Mouse (Mus musculus): ENCODE measurements at regions not wholly inside any gene's neighbourhood (a gene's known extent, or its start where the extent isn't known, plus 50 kb on each side); places are given as distances from the start of the nearest gene placed in this dataset.

DNA sequence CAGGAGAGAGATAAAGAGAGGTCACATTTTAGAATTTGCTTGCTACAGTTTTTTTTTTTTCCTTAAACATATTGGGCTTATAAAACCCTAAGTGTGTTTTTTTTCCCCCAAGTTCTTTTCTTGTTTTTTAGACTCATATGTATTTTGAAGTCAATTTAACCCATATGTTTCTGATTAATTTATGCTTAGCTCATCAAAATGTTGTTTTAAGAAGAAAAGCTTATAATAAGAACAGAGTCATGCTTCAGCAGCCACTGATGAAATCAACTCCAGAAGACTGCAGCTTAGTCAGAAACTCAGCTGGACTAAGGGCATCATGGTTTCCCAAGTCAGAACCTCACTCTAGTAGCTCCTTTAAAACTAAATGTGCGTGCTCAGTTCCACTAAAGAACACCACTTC, 454.7 kb upstream of the Jag1 start:
- no peak overlapping the region for H3K4me3 ChIP-seq (ENCODE audit: low read depth, low read length)
- no peak overlapping the region for H3K4me2 ChIP-seq (ENCODE audit: low read depth)
- no peak overlapping the region for H3K9ac ChIP-seq
- no peaks in the 10 kb centered on the region for H3K9me3 ChIP-seq (ENCODE audit: low read length)
- H3K36me3 ChIP-seq (ENCODE audit: insufficient read depth): no peaks in the 10 kb centered on the region
- H3K4me1 ChIP-seq (ENCODE audit: insufficient read depth): no peaks in the 10 kb centered on the region
- TF ChIP-seq CTCF (IDR thresholded peaks at IDR 0.05; ENCODE audit: low read depth): no peak
- H3K27me3 ChIP-seq (ENCODE audit: insufficient read depth, low read length): no peaks in the 10 kb centered on the region
- no peak for ATAC-seq
- no peak overlapping the region for H3K27ac ChIP-seq (ENCODE audit: low read depth, low read length)
- no peak for DNase-seq
- WGBS: 93% methylated on average over 1 of the region's 1 CpGs

- Histone ChIP-seq H3K4me2 (ENCODE audit: low read depth) (no peak overlapping the region), H3K27ac (ENCODE audit: low read depth, low read length) (no peak overlapping the region), H3K9me3 (ENCODE audit: low read length) (no peaks in the 10 kb centered on the region), H3K9ac (no peak overlapping the region), H3K36me3 (ENCODE audit: insufficient read depth) (no peaks in the 10 kb centered on the region), H3K4me1 (ENCODE audit: insufficient read depth) (no peaks in the 10 kb centered on the region), H3K4me3 (ENCODE audit: low read depth, low read length) (no peak overlapping the region), H3K27me3 (ENCODE audit: insufficient read depth, low read length) (no peaks in the 10 kb centered on the region)
- TF ChIP-seq CTCF (IDR thresholded peaks at IDR 0.05; ENCODE audit: low read depth): no peak
- 90% methylated on average over 3 of the region's 3 CpGs for WGBS
- DNase-seq: no peak
- ATAC-seq: no peak
Measured at GRCm38 (mm10) chr2:137566619-137567018, 450.2 kb upstream of the Jag1 start.

GRCm38 (mm10) chr2:137564064-137564624, 447.7 kb upstream of the Jag1 start:
- Histone ChIP-seq H3K4me1 (ENCODE audit: insufficient read depth) (no peaks in the 10 kb centered on the region), H3K27ac (ENCODE audit: low read depth, low read length) (no peak overlapping the region), H3K9me3 (ENCODE audit: low read length) (no peaks in the 10 kb centered on the region), H3K4me2 (ENCODE audit: low read depth) (no peak overlapping the region), H3K9ac (no peak overlapping the region), H3K4me3 (ENCODE audit: low read depth, low read length) (no peak overlapping the region), H3K27me3 (ENCODE audit: insufficient read depth, low read length) (no peaks in the 10 kb centered on the region), H3K36me3 (ENCODE audit: insufficient read depth) (no peaks in the 10 kb centered on the region)
- no peak for TF ChIP-seq CTCF (IDR thresholded peaks at IDR 0.05; ENCODE audit: low read depth)
- WGBS: 79% methylated on average over 5 of the region's 5 CpGs
- no peak for ATAC-seq
- no peak for DNase-seq

DNA sequence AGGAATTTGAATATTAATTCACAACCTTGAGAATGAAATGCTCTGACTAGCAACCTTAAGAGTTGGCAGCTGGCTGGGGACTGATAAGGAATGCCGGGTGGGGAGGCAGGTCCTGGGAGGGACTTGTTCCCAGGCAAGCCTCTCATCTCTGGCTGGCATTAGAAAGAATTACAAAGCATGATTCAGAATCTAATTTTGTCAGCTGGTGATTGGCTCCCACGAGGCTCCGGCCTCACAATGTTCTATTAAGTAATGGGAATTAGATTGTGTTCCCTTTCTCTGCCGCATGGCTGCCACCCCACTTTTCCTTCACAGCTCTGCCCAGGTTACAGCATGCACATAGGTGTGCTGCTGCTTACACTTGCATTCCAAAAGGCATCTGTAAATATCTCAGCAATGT, 443.9 kb upstream of the Jag1 start:
- Histone ChIP-seq H3K4me2 (ENCODE audit: low read depth) (no peak overlapping the region), H3K9me3 (ENCODE audit: low read length) (no peaks in the 10 kb centered on the region), H3K27ac (ENCODE audit: low read depth, low read length) (no peak overlapping the region), H3K9ac (no peak overlapping the region), H3K27me3 (ENCODE audit: insufficient read depth, low read length) (no peaks in the 10 kb centered on the region), H3K4me1 (ENCODE audit: insufficient read depth) (no peaks in the 10 kb centered on the region), H3K4me3 (ENCODE audit: low read depth, low read length) (no peak overlapping the region), H3K36me3 (ENCODE audit: insufficient read depth) (no peaks in the 10 kb centered on the region)
- ATAC-seq (no peak), DNase-seq (no peak)
- TF ChIP-seq CTCF (IDR thresholded peaks at IDR 0.05; ENCODE audit: low read depth): no peak
- WGBS: 29% methylated on average over 4 of the region's 4 CpGs

DNA sequence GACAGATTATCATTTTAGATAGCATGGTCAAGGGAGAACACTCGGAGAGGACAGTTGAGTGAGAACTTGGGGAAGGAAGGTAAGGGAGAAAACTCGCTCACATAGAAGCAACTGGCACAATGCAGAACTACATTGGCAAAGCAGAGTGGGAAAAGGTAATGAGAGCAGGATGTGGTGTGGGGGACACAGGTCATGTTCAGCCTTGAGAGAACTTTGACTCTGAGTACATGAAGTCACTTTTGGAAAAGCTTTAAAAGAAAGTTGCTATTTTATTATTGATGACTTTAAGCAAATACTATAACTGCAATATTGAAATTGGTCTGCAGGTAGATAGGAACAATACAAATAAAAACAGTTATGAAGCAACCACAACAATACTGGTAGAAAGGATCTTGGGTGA, 437.4 kb upstream of the Jag1 start:
- Histone ChIP-seq H3K4me1 (ENCODE audit: insufficient read depth) (no peaks in the 10 kb centered on the region), H3K36me3 (ENCODE audit: insufficient read depth) (no peaks in the 10 kb centered on the region), H3K9me3 (ENCODE audit: low read length) (no peaks in the 10 kb centered on the region), H3K4me2 (ENCODE audit: low read depth) (no peak overlapping the region), H3K27me3 (ENCODE audit: insufficient read depth, low read length) (no peaks in the 10 kb centered on the region), H3K4me3 (ENCODE audit: low read depth, low read length) (no peak overlapping the region), H3K27ac (ENCODE audit: low read depth, low read length) (no peak overlapping the region), H3K9ac (no peak overlapping the region)
- ATAC-seq (no peak), DNase-seq (no peak)
- no peak for TF ChIP-seq CTCF (IDR thresholded peaks at IDR 0.05; ENCODE audit: low read depth)
- 95% methylated on average over 2 of the region's 2 CpGs for WGBS

DNA sequence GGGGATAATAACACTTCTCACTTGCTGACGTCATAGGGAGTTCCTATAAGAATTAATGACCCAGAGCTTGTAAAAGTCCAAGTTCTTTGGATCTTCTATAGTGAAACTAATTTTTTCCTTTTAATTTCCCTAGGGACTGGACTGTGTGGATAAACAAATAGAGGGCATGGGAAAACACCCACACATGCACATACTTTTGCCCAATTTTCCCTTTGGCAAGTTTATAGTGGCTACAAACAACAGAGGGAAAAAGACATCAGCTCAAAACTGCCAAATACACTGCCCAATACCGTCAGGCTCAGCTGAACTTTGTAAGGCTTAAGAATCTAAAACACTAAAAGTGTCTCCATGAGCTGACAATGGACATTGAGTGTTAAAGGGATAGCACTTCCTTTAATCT, 420.1 kb upstream of the Jag1 start:
- no peak overlapping the region for H3K4me2 ChIP-seq (ENCODE audit: low read depth)

DNA sequence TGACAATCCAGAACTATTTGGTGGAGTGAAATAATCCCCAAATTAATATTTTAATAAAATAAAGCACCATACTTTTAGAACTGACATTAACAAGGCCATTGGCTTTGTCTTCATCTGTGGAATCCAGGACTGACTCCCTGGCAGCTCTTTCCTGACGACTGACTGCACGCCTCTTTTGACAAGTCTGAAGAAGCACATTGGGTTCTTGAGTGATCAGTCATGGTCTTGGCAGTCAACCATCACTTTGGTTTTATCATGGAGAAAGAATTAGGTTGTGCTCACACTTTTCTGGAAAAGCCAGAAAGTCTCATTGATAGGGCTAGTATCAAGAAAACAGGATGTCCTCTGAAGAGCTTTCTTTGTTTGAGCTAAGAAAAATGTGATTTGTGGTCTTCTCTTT, 399.8 kb upstream of the Jag1 start:
- no peak for ATAC-seq
- TF ChIP-seq CTCF (IDR thresholded peaks at IDR 0.05; ENCODE audit: low read depth): no peak
- WGBS: 86% methylated on average over 2 of the region's 2 CpGs

More for the DNA sequence above, 420.1 kb upstream of the Jag1 start:
- TF ChIP-seq CTCF (IDR thresholded peaks at IDR 0.05; ENCODE audit: low read depth): no peak
- no peak for ATAC-seq
- Histone ChIP-seq H3K4me3 (ENCODE audit: low read depth, low read length) (no peak overlapping the region), H3K9ac (no peak overlapping the region), H3K9me3 (ENCODE audit: low read length) (no peaks in the 10 kb centered on the region), H3K36me3 (ENCODE audit: insufficient read depth) (no peaks in the 10 kb centered on the region), H3K4me1 (ENCODE audit: insufficient read depth) (no peaks in the 10 kb centered on the region), H3K27me3 (ENCODE audit: insufficient read depth, low read length) (no peaks in the 10 kb centered on the region), H3K27ac (ENCODE audit: low read depth, low read length) (no peak overlapping the region)
- DNase-seq: no peak
- 54% methylated on average over 2 of the region's 2 CpGs for WGBS

DNA sequence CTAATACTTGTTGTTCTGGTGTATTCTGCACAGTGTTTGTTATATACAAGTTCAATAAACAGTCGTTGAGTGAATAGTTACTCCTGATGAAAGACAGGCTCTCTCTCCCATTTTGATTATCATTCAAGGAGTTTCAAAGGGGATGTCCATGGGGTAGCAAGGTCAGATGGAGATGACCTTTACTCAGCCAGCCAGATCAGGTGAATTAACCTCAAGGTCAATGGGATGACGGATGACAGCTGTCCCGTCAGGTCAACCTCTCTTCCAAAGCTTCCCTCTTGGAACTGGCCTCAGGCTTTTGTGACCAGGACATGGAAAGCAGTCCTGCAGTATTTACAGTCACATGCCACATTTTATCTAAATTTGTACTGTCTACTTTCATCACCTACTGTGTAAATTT, 398.6 kb upstream of the Jag1 start:
- 80% methylated on average over 3 of the region's 3 CpGs for WGBS
- no peaks in the 10 kb centered on the region for H3K4me1 ChIP-seq (ENCODE audit: insufficient read depth)
- no peaks in the 10 kb centered on the region for H3K27me3 ChIP-seq (ENCODE audit: insufficient read depth, low read length)
- no peak overlapping the region for H3K4me3 ChIP-seq (ENCODE audit: low read depth, low read length)
- ATAC-seq (no peak), DNase-seq (no peak)
- TF ChIP-seq CTCF (IDR thresholded peaks at IDR 0.05; ENCODE audit: low read depth): no peak
- no peak overlapping the region for H3K27ac ChIP-seq (ENCODE audit: low read depth, low read length)
- no peaks in the 10 kb centered on the region for H3K9me3 ChIP-seq (ENCODE audit: low read length)
- H3K4me2 ChIP-seq (ENCODE audit: low read depth): no peak overlapping the region
- no peaks in the 10 kb centered on the region for H3K36me3 ChIP-seq (ENCODE audit: insufficient read depth)
- no peak overlapping the region for H3K9ac ChIP-seq

More for the DNA sequence above, 399.8 kb upstream of the Jag1 start:
- H3K27me3 ChIP-seq (ENCODE audit: insufficient read depth, low read length): no peaks in the 10 kb centered on the region
- no peak overlapping the region for H3K4me3 ChIP-seq (ENCODE audit: low read depth, low read length)
- H3K27ac ChIP-seq (ENCODE audit: low read depth, low read length): no peak overlapping the region
- no peaks in the 10 kb centered on the region for H3K36me3 ChIP-seq (ENCODE audit: insufficient read depth)
- no peak for DNase-seq
- H3K9ac ChIP-seq: no peak overlapping the region
- no peak overlapping the region for H3K4me2 ChIP-seq (ENCODE audit: low read depth)
- no peaks in the 10 kb centered on the region for H3K9me3 ChIP-seq (ENCODE audit: low read length)
- H3K4me1 ChIP-seq (ENCODE audit: insufficient read depth): no peaks in the 10 kb centered on the region
